Mouse (Mus musculus) CH12F3 (cell line): ENCODE results near the gene Polr2l.

Source experiments
- in situ Hi-C: fragments of 300-500 bp; cut with MboI; formaldehyde crosslinking; loops from 2 replicates; pipeline ENCODE4 v1.14.3; 2020; ENCODE audit warnings: low sequenced_read_pairs

Polr2l gene

DNA sequence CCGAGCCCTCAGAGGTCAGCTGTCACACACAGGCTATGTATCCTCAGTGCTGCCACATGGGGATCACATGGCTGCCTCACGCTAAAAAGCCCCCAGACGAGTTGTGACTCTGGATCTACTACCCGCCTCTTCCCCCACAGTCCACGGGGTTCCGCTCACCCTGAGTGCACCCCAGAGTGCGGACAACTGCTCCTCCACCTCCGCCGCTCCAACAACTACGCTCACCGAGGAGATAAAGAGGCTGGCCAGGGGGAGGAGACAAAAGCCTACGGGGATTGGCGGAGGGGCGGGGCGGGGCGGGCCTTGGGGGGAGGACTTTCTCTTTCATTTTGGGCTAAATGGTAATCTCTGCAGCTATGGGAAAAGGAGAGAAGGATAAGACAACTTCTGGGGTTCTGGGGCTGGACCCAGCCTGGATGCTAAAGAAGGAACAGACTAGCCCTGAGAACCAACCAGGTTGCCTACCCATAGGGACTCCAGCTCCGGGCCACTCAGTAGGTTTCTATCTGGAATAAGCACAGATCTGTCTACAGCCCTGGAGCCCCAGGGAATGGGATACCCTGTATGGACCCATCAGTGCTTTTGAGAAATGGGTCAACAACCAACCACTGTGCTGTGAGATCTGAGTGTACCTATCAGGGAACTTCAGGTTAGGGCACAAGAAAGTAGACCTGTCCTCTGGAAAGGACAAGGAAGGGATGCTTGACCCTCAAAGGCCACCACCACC, 39.6 kb downstream of the Polr2l start:
- in situ Hi-C loops = no loop called here

DNA sequence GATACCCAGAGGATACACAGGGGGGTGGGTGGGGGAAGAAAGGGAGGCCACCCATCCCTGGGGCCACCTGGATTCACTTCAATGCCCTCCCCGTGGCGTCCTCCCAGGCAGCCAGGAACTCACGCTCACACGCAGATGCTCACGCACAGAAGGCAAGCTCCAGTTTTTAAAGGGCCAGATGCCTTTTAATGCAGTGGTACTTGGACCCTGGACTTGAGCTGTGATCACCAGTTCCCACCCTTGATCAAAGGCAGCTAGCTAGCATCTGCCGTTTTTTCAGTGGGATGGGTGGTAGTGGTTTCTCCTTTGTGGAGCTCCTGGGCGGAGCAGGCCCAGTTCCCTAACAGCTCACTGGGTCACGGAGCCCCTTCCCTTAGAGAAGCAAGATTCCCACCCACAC, 40.5 kb downstream of the Polr2l start:
- in situ Hi-C loops = no loop called here

DNA sequence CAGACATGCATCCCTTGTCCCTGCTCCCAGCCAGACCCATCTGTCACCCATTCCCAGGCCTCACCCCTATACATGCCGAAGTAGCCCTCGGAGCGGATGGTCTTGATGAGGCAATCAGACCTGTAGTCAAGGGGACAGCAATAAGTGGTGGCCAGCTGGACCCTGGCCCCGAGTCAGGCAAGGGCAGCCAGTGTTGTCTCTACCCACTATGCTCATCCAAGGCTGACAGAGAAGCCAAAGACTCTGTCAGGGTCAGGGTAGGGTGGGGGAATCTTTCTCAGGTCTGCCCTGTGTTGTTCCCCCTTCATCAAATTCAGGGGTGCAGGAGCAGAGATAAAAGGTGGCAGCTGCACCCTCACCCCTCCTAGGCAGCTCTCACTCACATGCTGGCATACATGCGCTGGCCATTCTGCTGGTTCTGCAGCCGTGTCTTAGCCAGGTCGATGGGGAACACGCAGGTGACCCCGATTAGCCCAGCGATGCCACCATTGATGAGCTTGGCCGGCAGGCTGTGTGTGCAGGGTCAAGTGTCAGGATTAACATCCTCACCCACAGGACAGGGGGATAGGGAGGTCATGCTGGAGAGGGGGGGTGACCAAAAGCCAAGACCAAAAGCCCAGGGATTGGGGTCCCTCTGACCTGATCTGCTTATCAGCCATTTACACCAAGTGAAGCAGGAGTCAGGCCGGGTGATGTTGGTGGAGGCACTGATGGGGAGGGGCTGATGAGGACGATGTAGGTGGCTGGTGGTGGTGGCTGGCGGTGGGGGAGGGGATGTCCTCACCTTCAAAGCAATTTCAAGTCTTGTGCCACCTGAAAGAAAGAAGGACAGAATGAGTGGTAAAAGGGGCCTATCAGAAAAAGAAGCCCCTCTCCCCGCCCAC, 41.2 kb downstream of the Polr2l start:
- in situ Hi-C loops = no loop called here

DNA sequence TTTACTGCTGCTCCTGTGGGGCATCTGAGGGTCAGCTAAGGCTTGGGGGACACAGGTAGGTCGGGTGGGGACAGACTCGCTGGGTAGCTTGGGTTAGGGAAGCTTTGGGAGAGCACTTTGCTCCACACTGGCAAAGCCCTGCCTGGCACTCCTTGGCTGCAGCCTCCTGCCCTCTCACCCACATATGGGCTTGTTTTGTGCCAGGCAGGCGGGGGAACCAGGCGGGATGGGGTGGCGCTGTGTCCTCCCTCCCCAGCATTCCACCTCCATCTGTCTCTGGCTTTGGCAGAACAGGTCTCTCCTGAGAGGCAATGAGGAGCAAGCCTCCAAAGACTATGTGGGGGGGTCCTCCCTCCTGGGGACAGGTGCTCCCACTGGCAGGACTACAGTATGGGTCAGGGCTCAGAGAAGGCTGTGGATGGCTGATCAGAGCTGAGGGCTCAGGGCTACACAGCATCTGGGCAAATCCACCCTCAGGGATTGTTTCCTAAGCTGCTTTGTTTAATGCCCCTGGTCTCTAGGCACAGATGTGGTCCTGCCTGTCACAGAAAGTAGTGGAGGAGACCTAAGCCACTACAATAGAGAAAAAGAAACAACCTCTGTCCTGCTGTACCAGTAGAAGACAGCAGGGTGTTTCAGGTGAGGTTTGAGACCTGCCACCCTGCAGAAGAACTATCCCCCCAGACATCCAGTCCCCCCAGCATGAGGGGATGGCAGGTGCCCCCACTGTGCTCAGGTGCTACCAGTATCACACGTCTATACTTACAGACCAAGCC, 42.0 kb downstream of the Polr2l start:
- in situ Hi-C loops = no loop called here

DNA sequence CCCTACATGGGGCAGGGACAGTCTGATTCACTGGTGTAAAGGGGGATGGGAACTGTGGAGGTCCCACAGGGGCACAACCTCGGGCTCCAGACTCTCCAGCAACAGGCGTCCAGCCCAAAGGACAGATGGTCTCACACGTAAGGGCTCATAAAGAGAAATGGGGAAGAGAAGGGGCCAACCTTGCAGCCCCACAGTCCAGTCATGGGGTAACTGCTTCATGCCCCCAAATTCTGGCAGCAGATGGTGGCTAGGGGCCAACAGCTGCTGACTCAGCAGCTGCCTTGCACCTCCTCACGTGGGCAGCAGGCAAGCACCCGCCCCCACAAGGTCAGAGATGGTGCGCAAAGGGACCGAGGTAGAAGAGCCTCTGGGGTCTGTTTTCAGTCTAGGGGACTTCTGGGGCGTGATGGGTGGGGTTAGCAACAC, 42.7 kb downstream of the Polr2l start:
- in situ Hi-C loops = no loop called here

DNA sequence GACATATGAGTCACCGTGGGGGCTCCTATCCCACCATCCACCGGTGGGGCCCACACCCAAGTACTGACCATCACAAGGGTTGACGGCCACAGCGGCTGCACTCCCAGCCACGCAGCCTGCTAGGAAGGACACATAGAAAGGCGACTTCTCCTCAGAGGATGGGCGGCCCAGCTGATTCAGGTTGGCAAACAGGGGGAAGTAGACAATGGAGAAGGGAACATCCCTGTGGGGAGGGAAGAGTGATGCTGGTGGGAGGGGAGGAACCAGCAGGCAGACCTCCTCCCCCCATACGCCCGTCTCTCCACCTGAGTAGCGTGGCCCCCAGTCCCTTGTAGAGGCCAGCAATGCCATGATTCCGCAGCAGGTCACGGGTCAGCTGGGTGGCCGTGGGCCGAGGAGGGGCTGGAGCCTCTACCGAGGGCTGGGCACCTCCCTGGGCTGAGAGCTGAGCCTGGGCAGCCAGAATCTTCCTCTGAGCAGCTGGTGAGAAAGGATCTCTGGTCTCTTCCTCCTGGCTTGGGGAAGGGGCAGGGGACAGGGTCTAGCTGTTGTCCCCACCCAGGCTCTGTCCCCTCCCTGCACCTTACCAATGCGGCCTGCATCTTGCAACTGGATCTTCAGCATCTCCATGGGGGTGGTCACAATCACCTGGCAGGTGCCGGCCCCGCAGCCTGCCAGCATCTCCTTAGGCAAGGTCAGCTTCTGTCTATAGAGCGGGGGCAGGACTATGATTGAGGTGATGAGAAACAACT, 43.3 kb downstream of the Polr2l start:
- in situ Hi-C loops = no loop called here

DNA sequence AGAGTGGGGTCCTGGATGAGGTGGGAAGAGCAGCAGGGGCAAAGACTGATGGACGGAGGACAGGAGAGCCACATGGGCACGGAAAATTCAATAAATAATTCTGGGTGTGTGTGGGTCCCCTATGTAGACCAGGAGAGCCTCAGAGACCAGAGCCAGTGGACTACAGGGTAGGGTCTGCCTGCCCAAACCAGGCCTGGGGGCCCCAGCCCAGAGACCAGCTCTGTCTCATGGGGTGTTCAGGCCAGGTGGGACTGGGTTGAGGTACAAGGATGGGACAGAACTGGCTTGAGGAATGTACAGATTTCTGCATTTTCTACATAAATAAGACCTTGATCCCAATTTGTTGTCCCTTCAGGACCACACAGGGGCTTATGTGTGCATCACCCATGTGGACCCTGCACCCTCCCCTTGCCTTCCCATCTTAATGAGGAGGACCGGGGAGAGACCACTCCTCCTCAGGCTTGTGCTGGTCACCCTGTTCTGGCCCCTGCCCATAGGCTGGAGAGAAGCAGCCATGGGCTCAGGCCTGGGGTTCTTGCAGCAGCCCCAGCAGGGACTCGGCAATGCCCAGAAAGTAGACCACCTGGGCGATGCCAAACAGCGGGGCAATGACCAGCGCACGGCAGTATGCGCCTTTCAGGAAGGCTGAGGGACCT, 44.2 kb downstream of the Polr2l start:
- in situ Hi-C loops = no loop called here

DNA sequence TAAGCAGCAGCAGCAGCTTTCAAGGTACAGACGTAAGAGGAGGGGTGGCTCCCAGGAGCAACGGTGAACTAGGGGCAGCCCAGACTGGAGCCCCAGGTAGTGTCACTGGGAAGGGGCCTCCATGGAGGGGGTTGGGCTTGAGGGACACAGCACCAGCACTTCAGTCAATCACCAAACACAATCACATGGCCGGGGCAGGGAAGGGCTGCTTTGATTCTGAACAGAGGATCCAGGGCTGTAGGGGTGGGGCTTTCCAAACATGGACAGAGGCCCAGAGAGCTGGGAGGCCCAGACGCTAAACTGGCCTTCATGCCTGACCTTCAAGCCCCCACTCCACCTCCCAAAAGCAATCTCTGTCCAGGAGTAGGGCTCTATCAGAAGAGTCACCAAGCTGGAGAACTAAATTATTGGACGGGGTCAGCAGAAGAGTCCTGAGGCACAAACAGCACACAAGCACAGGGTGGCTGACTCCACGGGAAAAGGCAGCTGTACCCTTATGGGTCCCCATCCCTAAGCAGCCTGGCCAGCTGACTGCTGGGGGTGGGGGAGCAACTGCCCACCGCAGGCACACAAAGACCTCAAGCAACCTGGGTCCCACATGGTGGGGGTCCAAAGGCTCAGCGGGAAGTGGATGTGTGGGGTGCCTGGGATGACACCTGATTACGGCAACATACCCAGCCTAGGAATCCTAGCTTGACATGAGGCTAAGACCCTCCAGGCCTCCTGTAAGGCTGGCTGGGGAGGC, 44.9 kb downstream of the Polr2l start:
- in situ Hi-C loops = no loop called here

DNA sequence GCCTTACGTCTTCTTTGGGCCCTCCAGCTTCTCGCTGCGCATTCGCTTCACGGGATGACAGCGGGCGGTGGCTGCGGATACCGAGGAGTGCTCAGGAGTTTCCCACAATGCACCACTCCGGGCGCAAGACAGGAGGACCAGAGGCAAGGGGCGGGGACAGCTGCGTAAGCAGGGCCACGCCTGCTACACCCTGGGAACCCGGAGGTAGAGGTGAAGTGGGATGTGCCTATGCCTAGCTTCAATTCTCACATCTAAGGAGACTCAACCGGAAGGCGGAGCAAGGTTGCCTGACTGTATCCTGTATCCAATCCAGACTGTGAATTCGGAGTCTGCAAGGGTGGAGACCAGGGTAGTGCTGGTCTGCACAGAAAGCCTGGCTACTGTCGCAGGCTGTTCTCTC, 45.6 kb downstream of the Polr2l start, which contains the start of gene Cend1:
Gene Cend1 (minus strand): TSS at position 182 of the 400 bp plus-strand sequence.
- in situ Hi-C loops = no loop called here

DNA sequence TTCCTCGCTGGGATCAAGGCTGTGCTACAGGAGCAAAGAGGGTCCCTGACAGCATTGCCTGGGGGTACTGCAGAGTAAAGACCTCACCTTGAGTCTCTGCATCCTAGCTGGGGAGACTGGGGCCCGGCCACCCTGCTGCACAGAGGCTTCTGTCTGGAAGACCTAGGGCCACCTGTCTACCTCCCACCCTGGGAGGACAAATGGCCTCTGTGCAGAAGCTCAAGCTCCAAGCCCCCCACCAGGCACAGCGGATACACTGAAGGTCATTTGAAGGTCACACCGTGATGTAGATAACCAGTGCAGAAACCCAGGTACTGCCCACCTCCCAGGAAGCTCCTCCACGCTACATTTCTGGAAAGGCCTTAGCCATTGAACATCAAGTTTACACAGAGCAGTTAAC, 46.2 kb downstream of the Polr2l start:
- in situ Hi-C loops = no loop called here

DNA sequence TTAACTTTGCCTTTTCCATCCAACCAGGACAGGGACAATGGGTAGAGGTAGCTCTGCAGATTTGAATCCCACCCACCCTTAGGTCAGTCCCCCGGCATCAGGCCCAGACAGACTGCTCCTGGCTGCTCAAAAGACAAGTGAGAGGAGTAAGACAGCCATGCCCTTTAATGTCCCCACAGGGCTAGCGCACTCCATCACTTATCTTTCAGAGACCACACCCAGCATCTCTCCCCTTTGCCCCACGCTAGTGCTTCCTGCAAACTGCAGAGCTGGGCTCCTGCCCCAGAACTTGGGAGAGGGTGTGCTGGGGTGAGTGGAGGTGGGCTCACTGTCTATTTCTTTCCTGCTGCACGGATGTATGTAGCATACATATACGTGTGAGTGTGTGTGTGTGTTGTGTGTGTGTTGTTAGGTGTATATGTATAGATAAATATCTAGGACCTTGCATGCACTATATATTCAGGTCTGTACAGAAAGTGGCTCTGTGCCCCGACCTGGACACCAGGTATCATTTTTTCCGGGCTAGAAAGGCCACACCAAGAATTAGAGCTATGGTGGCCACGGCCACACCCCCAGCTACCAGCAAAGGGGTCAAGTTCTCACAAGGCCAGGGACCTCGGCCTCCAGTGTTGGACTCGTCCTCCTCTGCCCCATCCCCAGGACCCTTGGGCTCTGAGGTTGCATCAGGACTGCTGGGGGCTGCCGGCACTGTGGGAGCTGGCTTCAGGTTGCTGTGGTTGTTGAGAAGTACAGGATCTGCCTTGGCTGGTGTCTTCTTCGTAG, 47.8 kb downstream of the Polr2l start:
- in situ Hi-C loops = no loop called here

DNA sequence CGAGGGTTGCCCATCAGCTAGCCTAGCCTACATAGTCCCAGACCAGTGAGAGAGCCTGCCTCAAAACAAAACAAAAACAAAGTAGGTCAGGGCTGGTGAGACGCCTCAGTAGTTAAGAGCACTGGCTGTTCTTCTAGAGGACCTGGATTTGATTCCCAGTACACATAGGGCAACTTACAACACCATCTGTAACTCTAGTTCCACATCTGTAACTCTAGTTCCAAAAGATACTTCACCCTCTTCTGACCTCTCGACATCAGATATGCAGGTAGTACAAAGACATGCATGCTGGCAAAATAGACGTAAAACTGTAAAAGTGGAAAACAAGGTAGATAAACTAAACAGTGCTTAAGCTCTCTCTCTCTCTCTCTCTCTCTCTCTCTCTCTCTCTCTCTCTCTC, 51.1 kb downstream of the Polr2l start:
- in situ Hi-C loops = no loop called here
